Mouse (Mus musculus) ES-Bruce4 (cell line): ENCODE data around the gene Gprasp2.

Experiments
- CTCF ChIP-seq: IDR thresholded peaks from one replicate; pipeline ENCODE4 v1.8.1; 2011; ENCODE audit warnings: low read depth, low read length
- EP300 ChIP-seq: IDR thresholded peaks from 2 replicates; pipeline ENCODE4 v1.6.1; 2011; ENCODE audit warnings: low read depth, low read length; ENCODE audit not compliant: insufficient read depth
- POLR2A ChIP-seq: IDR thresholded peaks from one replicate; pipeline ENCODE4 v1.8.1; 2011; ENCODE audit warnings: low read length; ENCODE audit not compliant: insufficient read depth

GRCm38 (mm10) chrX:135886234-135886585 is 47.4 kb downstream of the Gprasp2 start:
- no peak for TF ChIP-seq POLR2A
- no peak for TF ChIP-seq CTCF
- TF ChIP-seq EP300 = no peak
